Mouse (Mus musculus) liver, postnatal 0 days (tissue): Measurements from ENCODE around the gene Sec14l5. TPM values are rescaled to one million over a fixed set of nuclear protein-coding genes. Genes with fewer than 3 reads are reported as not detected.

ENCODE experiments used
- ATAC-seq: fragments of 200-750 bp; cut with Nextera tagmentation; 2 replicates; pipeline ENCODE4 v1.8.0; 2017; ENCODE audit warnings: mild to moderate bottlenecking, moderate library complexity
- DNase-seq: peaks from one replicate; pipeline ENCODE4 v3.0.0-alpha.2; 2016
- H3K27ac ChIP-seq: fragments of 300-500 bp; sonication (generic); 2 replicates; pipeline ENCODE4 v1.5.1; 2014; ENCODE audit warnings: antibody characterized with exemption, moderate library complexity, mild to moderate bottlenecking, low read depth
- H3K27me3 ChIP-seq: fragments of 300-500 bp; sonication (generic); 2 replicates; pipeline ENCODE4 v1.6.1; 2014; ENCODE audit warnings: low read length, control low read depth, mixed read lengths; ENCODE audit not compliant: insufficient read depth
- H3K36me3 ChIP-seq: fragments of 300-500 bp; sonication (generic); replicated peaks from 2 replicates; pipeline ENCODE4 v1.6.1; 2014; ENCODE audit warnings: mild to moderate bottlenecking, control low read depth, low read length, moderate library complexity, mixed read lengths; ENCODE audit not compliant: insufficient read depth
- H3K4me1 ChIP-seq: fragments of 300-500 bp; sonication (generic); 2 replicates; pipeline ENCODE4 v1.6.1; 2014; ENCODE audit warnings: antibody characterized with exemption, mild to moderate bottlenecking, control low read depth; ENCODE audit not compliant: insufficient read depth
- H3K4me2 ChIP-seq: fragments of 300-500 bp; sonication (generic); 2 replicates; pipeline ENCODE4 v1.6.1; 2014; ENCODE audit warnings: low read depth, mild to moderate bottlenecking, low read length, moderate library complexity, mixed read lengths
- H3K4me3 ChIP-seq: fragments of 300-500 bp; sonication (generic); 2 replicates; pipeline ENCODE4 v1.5.1; 2014; ENCODE audit warnings: low read depth, low read length
- H3K9ac ChIP-seq: fragments of 300-500 bp; sonication (generic); replicated peaks from 2 replicates; pipeline ENCODE4 v1.6.1; 2014; ENCODE audit warnings: mild to moderate bottlenecking, moderate library complexity
- H3K9me3 ChIP-seq: fragments of 300-500 bp; sonication (generic); 2 replicates; pipeline ENCODE4 v1.6.1; 2016; ENCODE audit warnings: mild to moderate bottlenecking, control low read depth, low read length, mixed read lengths
- CTCF ChIP-seq: sonication (generic); IDR thresholded peaks from 2 replicates; pipeline ENCODE4 v1.5.1; 2016; ENCODE audit warnings: antibody characterized with exemption, low read depth
- EP300 ChIP-seq: IDR thresholded peaks from 2 replicates; pipeline ENCODE4 v1.6.1; 2016; ENCODE audit warnings: antibody characterized with exemption, low read depth, mild to moderate bottlenecking
- whole genome bisulfite sequencing: fragments of 180-500 bp; shearing (Covaris S2); extraction: QIAGEN DNeasy Blood & Tissue Kit; methylation state at CpG from one replicate; pipeline ENCODE4 v1.1.7; 2014; ENCODE audit not compliant: insufficient replicate concordance; 5-methylcytosine and 5-hydroxymethylcytosine counted together
- polyA plus RNA-seq: library from polyadenylated mRNA; unstranded; fragments of >200 nt; fragmentation: Nextera tagmentation; extraction: Ambion mirVana; gene quantifications from 2 replicates; pipeline ENCODE4 v1.2.1, GENCODE M21; 2015

Gene Sec14l5
- 0.04 TPM in 1 of 2 replicates, not detected in the other for polyA plus RNA-seq

- Histone ChIP-seq H3K4me2 (peak within 1 kb of the TSS; percentile 63), H3K27me3 (0 out of 2 replicates have a peak, but pooled peaks cover 5% of the 10 kb centered on the region), H3K4me3 (0 out of 2 replicates have a peak within 1 kb of the TSS, but pooled peaks have one; percentile 17), H3K9ac (no peak within 1 kb of the TSS), H3K36me3 (no peaks in the 10 kb centered on the region), H3K27ac (no peak within 1 kb of the TSS), H3K4me1 (peaks cover 9% of the 10 kb centered on the region), H3K9me3 (no peaks in the 10 kb centered on the region)
- TF ChIP-seq CTCF (no peak), EP300 (no peak)
- ATAC-seq (peak; percentile 48), DNase-seq (no peak)
- WGBS: 16% methylated on average over 13 of the region's 13 CpGs
Observed at GRCm38 (mm10) chr16:5147037-5147385, at the start of gene Sec14l5. Gene Sec14l5, plus strand, starts transcription at chr16:5147109.

GRCm38 (mm10) chr16:5101000-5101399 is 45.9 kb upstream of the Sec14l5 start:
- no peak for ATAC-seq
- H3K4me2 ChIP-seq: no peak overlapping the region
- WGBS: 61% methylated on average over 6 of the region's 6 CpGs

GRCm38 (mm10) chr16:5109877-5110276 is 37.0 kb upstream of the Sec14l5 start:
- peak overlapping the region; percentile 22; the same call in 1 of the 2 replicates for H3K4me2 ChIP-seq
- H3K4me1 ChIP-seq: peaks cover 6% of the 10 kb centered on the region; the same call in 1 of the 2 replicates
- H3K36me3 ChIP-seq: no peaks in the 10 kb centered on the region
- 58% methylated on average over 7 of the region's 7 CpGs for WGBS
- no peaks in the 10 kb centered on the region for H3K9me3 ChIP-seq
- DNase-seq (peak; percentile 49), ATAC-seq (peak; percentile 78)
- TF ChIP-seq CTCF: no peak
- no peak for TF ChIP-seq EP300
- no peaks in the 10 kb centered on the region for H3K27me3 ChIP-seq
- H3K27ac ChIP-seq: peak overlapping the region; percentile 11; the same call in 1 of the 2 replicates
- no peak overlapping the region for H3K4me3 ChIP-seq
- H3K9ac ChIP-seq: no peak overlapping the region

More at GRCm38 (mm10) chr16:5101000-5101399, 45.9 kb upstream of the Sec14l5 start:
- no peaks in the 10 kb centered on the region for H3K36me3 ChIP-seq
- DNase-seq: no peak
- TF ChIP-seq EP300 (no peak), CTCF (no peak)
- H3K4me1 ChIP-seq: no peaks in the 10 kb centered on the region
- no peak overlapping the region for H3K27ac ChIP-seq
- no peaks in the 10 kb centered on the region for H3K27me3 ChIP-seq
- H3K9me3 ChIP-seq: no peaks in the 10 kb centered on the region
- no peak overlapping the region for H3K4me3 ChIP-seq
- no peak overlapping the region for H3K9ac ChIP-seq

DNA sequence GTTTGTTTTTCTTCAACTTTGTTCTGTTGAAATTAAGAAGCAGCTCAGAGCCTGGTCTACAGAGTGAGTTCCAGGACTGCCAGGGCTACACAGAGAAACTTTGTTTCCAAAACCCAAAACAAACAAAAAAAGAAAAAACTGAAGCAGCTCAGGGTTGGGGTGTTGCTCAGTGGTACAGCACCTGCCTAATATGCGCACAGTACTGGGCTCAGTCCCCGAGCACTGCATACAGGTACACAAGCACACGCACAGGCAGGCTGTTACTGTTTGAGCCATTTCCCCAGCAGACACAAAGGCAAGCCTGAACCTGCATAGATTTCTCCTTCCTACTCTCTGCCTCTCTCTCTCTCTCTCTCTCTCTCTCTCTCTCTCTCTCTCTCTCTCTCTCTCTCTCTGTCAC is 35.9 kb upstream of the Sec14l5 start:
- H3K27me3 ChIP-seq: no peaks in the 10 kb centered on the region
- no peak for TF ChIP-seq CTCF
- no peak for TF ChIP-seq EP300
- H3K4me3 ChIP-seq: no peak overlapping the region
- no peak overlapping the region for H3K9ac ChIP-seq
- no peak overlapping the region for H3K4me2 ChIP-seq
- no peak overlapping the region for H3K27ac ChIP-seq
- no peak for ATAC-seq
- DNase-seq: no peak
- peaks cover 6% of the 10 kb centered on the region; the same call in 1 of the 2 replicates for H3K4me1 ChIP-seq
- H3K36me3 ChIP-seq: no peaks in the 10 kb centered on the region
- 64% methylated on average over 3 of the region's 3 CpGs for WGBS
- H3K9me3 ChIP-seq: no peaks in the 10 kb centered on the region

DNA sequence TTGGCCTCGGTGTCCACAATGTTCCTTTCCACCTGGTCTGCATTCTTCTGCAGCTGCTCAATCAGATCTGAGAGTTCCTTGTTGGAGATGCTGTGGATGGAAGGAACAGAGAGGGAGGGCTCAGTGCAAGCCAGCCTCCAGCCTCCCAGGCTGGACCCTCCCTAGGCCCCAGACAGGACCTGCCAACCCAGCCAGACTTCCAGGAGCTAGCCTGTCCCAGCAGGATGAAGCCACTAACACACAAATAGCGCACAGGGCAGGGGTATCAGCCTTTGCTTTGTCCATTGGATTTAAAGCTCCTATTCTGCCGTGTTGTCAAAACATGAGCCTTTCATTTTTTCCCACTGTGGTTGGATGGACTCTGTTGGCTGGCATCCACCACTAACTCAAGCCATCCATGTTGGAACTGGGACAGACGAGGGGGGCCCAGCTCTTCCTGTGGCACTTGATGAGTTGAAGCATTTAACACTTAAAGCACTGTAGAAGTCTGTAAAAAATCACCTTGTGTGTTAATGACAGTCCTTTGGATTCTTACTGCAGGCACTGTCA is 33.8 kb upstream of the Sec14l5 start:
- Histone ChIP-seq H3K4me3 (no peak overlapping the region), H3K9me3 (no peaks in the 10 kb centered on the region), H3K4me1 (peaks cover 6% of the 10 kb centered on the region; the same call in 1 of the 2 replicates), H3K27ac (no peak overlapping the region), H3K4me2 (no peak overlapping the region), H3K9ac (no peak overlapping the region), H3K36me3 (no peaks in the 10 kb centered on the region), H3K27me3 (no peaks in the 10 kb centered on the region)
- TF ChIP-seq CTCF: no peak
- TF ChIP-seq EP300: no peak
- 63% methylated on average over 4 of the region's 4 CpGs for WGBS
- no peak for DNase-seq
- ATAC-seq: no peak

DNA sequence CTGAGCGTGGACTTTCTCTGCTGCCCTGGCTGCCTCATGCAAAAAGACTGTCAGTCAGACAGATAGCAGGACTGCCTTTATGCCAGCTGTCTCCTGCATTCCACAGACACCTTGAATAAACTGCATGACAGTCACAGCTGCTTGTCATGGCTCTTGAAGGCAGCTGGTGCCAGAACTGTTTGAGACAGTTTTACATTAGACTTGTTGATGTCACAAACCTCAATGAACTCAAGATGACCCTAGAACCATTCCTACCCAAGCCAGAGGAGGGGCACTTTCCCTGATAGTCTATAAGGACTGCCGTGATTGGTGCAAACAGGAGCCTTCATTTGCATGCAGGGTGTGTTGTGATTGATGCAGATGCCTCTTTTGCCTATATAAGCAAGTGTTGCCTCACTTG is 33.3 kb upstream of the Sec14l5 start:
- WGBS: 68% methylated on average over 2 of the region's 2 CpGs
- Histone ChIP-seq H3K27me3 (no peaks in the 10 kb centered on the region), H3K4me3 (no peak overlapping the region), H3K9ac (no peak overlapping the region), H3K4me2 (no peak overlapping the region), H3K4me1 (peaks cover 6% of the 10 kb centered on the region; the same call in 1 of the 2 replicates), H3K36me3 (no peaks in the 10 kb centered on the region), H3K27ac (no peak overlapping the region), H3K9me3 (no peaks in the 10 kb centered on the region)
- TF ChIP-seq EP300 (no peak), CTCF (no peak)
- ATAC-seq: peak; percentile 62
- DNase-seq: no peak
